ENCODE assay signal across 8 mouse cellular contexts in the genomic region with DNA sequence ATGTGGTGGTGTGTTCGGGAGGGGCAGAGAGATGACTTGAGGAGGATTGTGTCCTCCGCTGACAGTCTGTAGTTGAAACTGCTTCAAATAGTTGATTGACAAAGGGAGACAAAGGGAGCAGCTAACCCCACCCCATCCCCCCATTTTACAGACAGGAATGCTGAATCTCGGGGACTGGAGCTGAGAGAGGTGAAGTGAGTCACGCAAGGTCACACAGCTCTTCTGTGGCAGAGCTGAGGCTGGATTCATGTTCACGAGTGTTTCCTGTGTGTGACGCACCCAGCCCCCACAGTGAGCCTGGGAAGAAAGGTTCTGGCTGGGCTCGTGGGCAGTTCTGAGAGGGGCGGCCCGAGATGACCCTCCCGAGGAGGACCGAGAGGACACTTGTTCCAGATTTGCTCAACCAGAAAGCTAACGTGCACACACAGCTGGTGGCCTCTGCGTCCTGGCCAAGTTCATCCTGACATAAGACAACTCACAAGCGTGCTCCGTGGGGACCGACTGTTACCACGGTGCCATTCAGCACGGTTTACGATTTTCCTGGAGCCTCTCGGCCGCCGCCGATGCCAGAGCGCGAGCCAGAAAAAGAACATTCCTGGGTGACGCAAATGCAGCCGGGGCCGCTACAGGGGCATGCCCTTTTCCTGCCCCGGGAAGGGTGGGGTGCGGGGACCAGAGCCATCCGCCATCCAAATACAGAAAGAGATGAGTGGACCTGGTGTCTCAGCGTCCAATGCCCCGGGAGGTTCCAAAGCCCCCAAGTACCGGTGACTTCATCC.
A peak's percentile ranks its signal among the peaks of the same experiment; 100 is the strongest.
DNase-seq lines count a peak whose midpoint lies in the region; ATAC-seq and TF ChIP-seq lines count a peak whose summit lies in the region.

No protein-coding gene starts in this region.

- TF ChIP-seq CTCF in forebrain, postnatal 0 days (IDR thresholded peaks at IDR 0.05; ENCODE audit: low read depth), result no peak

- peak overlapping the region; percentile 60 for H3K4me2 ChIP-seq in forebrain, postnatal 0 days (ENCODE audit: low read depth)
- peak overlapping the region; percentile 34 for H3K4me2 ChIP-seq in limb, embryonic 11.5 days (ENCODE audit: low read depth, severe bottlenecking)
- H3K4me2 ChIP-seq in midbrain, embryonic 15.5 days, result peak overlapping the region; percentile 70

- DNase-seq in 3134 (ENCODE audit: extremely low read depth, insufficient read length, low spot score), result peak; percentile 82
- DNase-seq in adipocyte (ENCODE audit: low spot score), result peak; percentile 3
- DNase-seq in forebrain, postnatal 0 days, result no peak
- peak; percentile 18 for DNase-seq in hindbrain, embryonic 10.5 days (ENCODE audit: low spot score)
- peak; percentile 59 for DNase-seq in limb, embryonic 11.5 days (ENCODE audit: low spot score)
- DNase-seq in yolk sac, embryonic 10.5 days (ENCODE audit: low spot score), result peak; percentile 32
- no peak for DNase-seq in thymus, postnatal 14 days

- ATAC-seq in forebrain, postnatal 0 days, result peak; percentile 50; the same call in 1 of the 2 replicates
- ATAC-seq in limb, embryonic 11.5 days (ENCODE audit: insufficient number of reproducible peaks, low FRiP score, low TSS enrichment, low read depth), result no peak
- no peak for ATAC-seq in midbrain, embryonic 15.5 days (replicated peaks)

- peak overlapping the region; percentile 32 for H3K4me3 ChIP-seq in forebrain, postnatal 0 days (ENCODE audit: low read depth, low read length)
- H3K4me3 ChIP-seq in hindbrain, embryonic 10.5 days, result peak overlapping the region; percentile 43
- no peak overlapping the region for H3K4me3 ChIP-seq in limb, embryonic 11.5 days (ENCODE audit: low read depth, low read length)
- peak overlapping the region; percentile 35 for H3K4me3 ChIP-seq in midbrain, embryonic 15.5 days

- H3K4me1 ChIP-seq in forebrain, postnatal 0 days (ENCODE audit: insufficient read depth), result 0 out of 2 replicates have a peak, but pooled peaks cover 2% of the 10 kb centered on the region
- H3K4me1 ChIP-seq in hindbrain, embryonic 10.5 days (replicated peaks), result peaks cover 23% of the 10 kb centered on the region
- H3K4me1 ChIP-seq in limb, embryonic 11.5 days (ENCODE audit: control insufficient read depth, insufficient read depth, low read length), result 0 out of 2 replicates have a peak, but pooled peaks cover 5% of the 10 kb centered on the region
- peaks cover 15% of the 10 kb centered on the region for H3K4me1 ChIP-seq in midbrain, embryonic 15.5 days

- peak overlapping the region; percentile 37; the same call in 1 of the 2 replicates for H3K9ac ChIP-seq in forebrain, postnatal 0 days
- H3K9ac ChIP-seq in limb, embryonic 11.5 days (ENCODE audit: low read length), result no peak overlapping the region
- H3K9ac ChIP-seq in midbrain, embryonic 15.5 days, result peak overlapping the region; percentile 40

- 16% methylated on average over 34 of the region's 34 CpGs for WGBS in forebrain, postnatal 0 days
- WGBS in hindbrain, embryonic 10.5 days, result 20% methylated on average over 34 of the region's 34 CpGs
- 19% methylated on average over 34 of the region's 34 CpGs for WGBS in limb, embryonic 11.5 days
- 20% methylated on average over 34 of the region's 34 CpGs for WGBS in midbrain, embryonic 15.5 days

- peaks cover 25% of the 10 kb centered on the region for H3K27me3 ChIP-seq in forebrain, postnatal 0 days (ENCODE audit: insufficient read depth, low read length)
- peaks cover 94% of the 10 kb centered on the region for H3K27me3 ChIP-seq in hindbrain, embryonic 10.5 days (ENCODE audit: insufficient read depth, poor library complexity, severe bottlenecking)
- peaks cover 48% of the 10 kb centered on the region for H3K27me3 ChIP-seq in limb, embryonic 11.5 days (ENCODE audit: control insufficient read depth, insufficient read depth, low read length)
- H3K27me3 ChIP-seq in midbrain, embryonic 15.5 days (replicated peaks), result peaks cover 47% of the 10 kb centered on the region

- H3K36me3 ChIP-seq in forebrain, postnatal 0 days (ENCODE audit: insufficient read depth), result no peaks in the 10 kb centered on the region
- H3K36me3 ChIP-seq in hindbrain, embryonic 10.5 days, result no peaks in the 10 kb centered on the region
- H3K36me3 ChIP-seq in limb, embryonic 11.5 days (ENCODE audit: control insufficient read depth, insufficient read depth, low read length), result no peaks in the 10 kb centered on the region
- no peaks in the 10 kb centered on the region for H3K36me3 ChIP-seq in midbrain, embryonic 15.5 days (replicated peaks)

- 0 out of 2 replicates have a peak overlapping the region, but pooled peaks have one; percentile 9 for H3K27ac ChIP-seq in forebrain, postnatal 0 days (ENCODE audit: low read depth, low read length)
- no peak overlapping the region for H3K27ac ChIP-seq in hindbrain, embryonic 10.5 days
- no peak overlapping the region for H3K27ac ChIP-seq in limb, embryonic 11.5 days (replicated peaks; ENCODE audit: low read depth, low read length)
- no peak overlapping the region for H3K27ac ChIP-seq in midbrain, embryonic 15.5 days

- no peaks in the 10 kb centered on the region for H3K9me3 ChIP-seq in forebrain, postnatal 0 days (ENCODE audit: low read length)
- H3K9me3 ChIP-seq in hindbrain, embryonic 10.5 days, result no peaks in the 10 kb centered on the region
- no peaks in the 10 kb centered on the region for H3K9me3 ChIP-seq in limb, embryonic 11.5 days (ENCODE audit: control insufficient read depth, low read length)
- H3K9me3 ChIP-seq in midbrain, embryonic 15.5 days, result no peaks in the 10 kb centered on the region

Comparison
In these comparisons a context has a peak if more than half of its experiments do, and no peak if none do; other contexts are left out.
1. DNase-seq: peak in 3134 (single experiment), adipocyte (single experiment), hindbrain, embryonic 10.5 days (single experiment), limb, embryonic 11.5 days (single experiment) and yolk sac, embryonic 10.5 days (single experiment); none in forebrain, postnatal 0 days (single experiment) and thymus, postnatal 14 days (single experiment).
2. Peak in every context shown above with its lines, with median percentiles within 50 percentile points of each other: H3K4me2 ChIP-seq.